ENCODE assay signal across 7 mouse cellular contexts in the genomic region with DNA sequence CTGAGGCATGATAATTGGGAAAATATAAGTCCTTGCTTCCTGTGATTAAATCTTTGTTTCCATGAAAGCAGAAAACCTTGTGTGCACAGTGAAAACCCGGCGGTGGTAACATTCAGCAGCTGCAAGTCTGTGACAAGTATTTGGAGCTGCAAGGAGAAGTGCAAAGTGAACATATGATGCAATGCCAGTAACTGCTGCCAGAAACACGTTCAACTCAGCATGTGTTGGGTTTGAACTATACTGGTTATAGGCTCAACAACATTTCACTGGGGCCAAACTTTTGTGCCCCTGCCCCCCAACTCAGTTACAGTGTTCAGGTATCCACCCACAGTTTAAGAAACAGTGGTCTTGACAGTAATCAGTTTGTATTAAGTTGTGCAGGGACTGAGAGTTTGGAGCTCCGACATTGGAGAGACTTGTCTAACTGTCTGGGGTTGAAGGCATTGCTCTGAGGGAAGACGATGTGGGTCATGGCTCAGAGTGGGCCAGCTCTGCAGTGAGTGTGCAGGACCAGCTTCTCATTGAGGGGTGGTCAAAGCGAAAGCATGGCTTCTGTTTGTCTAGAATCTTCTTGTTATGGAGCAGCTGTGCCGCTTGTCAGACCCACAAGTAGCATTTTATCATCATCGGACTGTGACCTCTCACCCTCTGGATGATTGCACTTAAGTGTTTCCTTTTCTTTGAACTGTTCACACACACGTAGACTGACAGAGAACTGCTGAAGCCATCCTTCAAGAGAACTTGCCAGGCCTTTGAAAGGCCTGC.
DNase-seq lines count a peak whose midpoint lies in the region; ATAC-seq and TF ChIP-seq lines count a peak whose summit lies in the region.

No protein-coding gene starts in this region.

- DNase-seq in liver, postnatal 0 days = no peak
- no peak for DNase-seq in retina, embryonic 14.5 days (ENCODE audit: low spot score)
- no peak for DNase-seq in kidney, adult 8-10 months

- TF ChIP-seq CTCF in liver, postnatal 0 days (IDR thresholded peaks at IDR 0.05; ENCODE audit: low read depth) = no peak
- no peak for TF ChIP-seq CTCF in intestine, postnatal 0 days (IDR thresholded peaks at IDR 0.05; ENCODE audit: low read depth)

- H3K9ac ChIP-seq in liver, embryonic 16.5 days (ENCODE audit: low read depth, low read length) = no peak overlapping the region
- H3K9ac ChIP-seq in liver, postnatal 0 days (replicated peaks) = no peak overlapping the region
- H3K9ac ChIP-seq in embryonic facial prominence, embryonic 15.5 days = no peak overlapping the region
- H3K9ac ChIP-seq in intestine, postnatal 0 days (ENCODE audit: low read depth, low read length) = no peak overlapping the region
- no peak overlapping the region for H3K9ac ChIP-seq in stomach, embryonic 15.5 days

- no peak overlapping the region for H3K4me2 ChIP-seq in liver, embryonic 16.5 days (ENCODE audit: low read depth, low read length)
- no peak overlapping the region for H3K4me2 ChIP-seq in liver, postnatal 0 days (ENCODE audit: low read depth, low read length)
- H3K4me2 ChIP-seq in embryonic facial prominence, embryonic 15.5 days (replicated peaks) = no peak overlapping the region
- no peak overlapping the region for H3K4me2 ChIP-seq in intestine, postnatal 0 days (replicated peaks; ENCODE audit: low read depth)
- H3K4me2 ChIP-seq in stomach, embryonic 15.5 days = no peak overlapping the region

- peaks cover 2% of the 10 kb centered on the region; the same call in 1 of the 2 replicates for H3K4me1 ChIP-seq in liver, embryonic 16.5 days (ENCODE audit: control insufficient read depth, low read depth, low read length)
- H3K4me1 ChIP-seq in liver, postnatal 0 days (ENCODE audit: insufficient read depth) = peaks cover 3% of the 10 kb centered on the region; the same call in 1 of the 2 replicates
- H3K4me1 ChIP-seq in embryonic facial prominence, embryonic 15.5 days = peaks cover 24% of the 10 kb centered on the region; the same call in 1 of the 2 replicates
- H3K4me1 ChIP-seq in intestine, postnatal 0 days (replicated peaks; ENCODE audit: control insufficient read depth, insufficient read depth, low read length) = 0 out of 2 replicates have a peak, but pooled peaks cover 8% of the 10 kb centered on the region
- H3K4me1 ChIP-seq in stomach, embryonic 15.5 days = peaks cover 17% of the 10 kb centered on the region

- 0 out of 2 replicates have a peak, but pooled peaks have one; percentile 16 for ATAC-seq in liver, embryonic 16.5 days (ENCODE audit: low read depth)
- ATAC-seq in liver, postnatal 0 days = no peak
- ATAC-seq in embryonic facial prominence, embryonic 15.5 days (ENCODE audit: insufficient number of reproducible peaks, low FRiP score, low TSS enrichment, low read depth) = no peak
- ATAC-seq in intestine, postnatal 0 days = peak; percentile 40; the same call in 1 of the 2 replicates
- ATAC-seq in stomach, embryonic 15.5 days (ENCODE audit: insufficient read depth, low FRiP score, low read depth) = 0 out of 2 replicates have a peak, but pooled peaks have one; percentile 21

- H3K27me3 ChIP-seq in liver, embryonic 16.5 days (ENCODE audit: control insufficient read depth, insufficient read depth, low read depth, low read length) = no peaks in the 10 kb centered on the region
- H3K27me3 ChIP-seq in liver, postnatal 0 days (ENCODE audit: insufficient read depth, low read length) = no peaks in the 10 kb centered on the region
- no peaks in the 10 kb centered on the region for H3K27me3 ChIP-seq in embryonic facial prominence, embryonic 15.5 days
- H3K27me3 ChIP-seq in intestine, postnatal 0 days (replicated peaks; ENCODE audit: control insufficient read depth, insufficient read depth, low read length) = no peaks in the 10 kb centered on the region
- no peaks in the 10 kb centered on the region for H3K27me3 ChIP-seq in stomach, embryonic 15.5 days (replicated peaks)

- no peaks in the 10 kb centered on the region for H3K9me3 ChIP-seq in liver, embryonic 16.5 days (replicated peaks; ENCODE audit: control insufficient read depth, low read length)
- no peaks in the 10 kb centered on the region for H3K9me3 ChIP-seq in liver, postnatal 0 days (ENCODE audit: low read length)
- H3K9me3 ChIP-seq in embryonic facial prominence, embryonic 15.5 days (replicated peaks) = no peaks in the 10 kb centered on the region
- H3K9me3 ChIP-seq in intestine, postnatal 0 days (ENCODE audit: control insufficient read depth) = no peaks in the 10 kb centered on the region
- H3K9me3 ChIP-seq in stomach, embryonic 15.5 days = no peaks in the 10 kb centered on the region

- H3K36me3 ChIP-seq in liver, embryonic 16.5 days (ENCODE audit: control insufficient read depth, insufficient read depth) = no peaks in the 10 kb centered on the region
- H3K36me3 ChIP-seq in liver, postnatal 0 days (replicated peaks; ENCODE audit: insufficient read depth, low read length) = no peaks in the 10 kb centered on the region
- no peaks in the 10 kb centered on the region for H3K36me3 ChIP-seq in embryonic facial prominence, embryonic 15.5 days
- no peaks in the 10 kb centered on the region for H3K36me3 ChIP-seq in intestine, postnatal 0 days (ENCODE audit: control insufficient read depth, insufficient read depth)
- H3K36me3 ChIP-seq in stomach, embryonic 15.5 days = no peaks in the 10 kb centered on the region

- no peak overlapping the region for H3K27ac ChIP-seq in liver, embryonic 16.5 days (ENCODE audit: low read length)
- no peak overlapping the region for H3K27ac ChIP-seq in liver, postnatal 0 days (ENCODE audit: low read depth)
- peak overlapping the region; percentile 75 for H3K27ac ChIP-seq in embryonic facial prominence, embryonic 15.5 days (replicated peaks)
- H3K27ac ChIP-seq in intestine, postnatal 0 days (ENCODE audit: low read depth, low read length) = no peak overlapping the region; the same call in 1 of the 2 replicates
- peak overlapping the region; percentile 79 for H3K27ac ChIP-seq in stomach, embryonic 15.5 days

- WGBS in liver, embryonic 16.5 days (ENCODE audit: insufficient replicate concordance) = 54% methylated on average over 9 of the region's 9 CpGs
- 57% methylated on average over 9 of the region's 9 CpGs for WGBS in liver, postnatal 0 days (ENCODE audit: insufficient replicate concordance)
- 28% methylated on average over 9 of the region's 9 CpGs for WGBS in embryonic facial prominence, embryonic 15.5 days
- 31% methylated on average over 9 of the region's 9 CpGs for WGBS in intestine, postnatal 0 days
- 34% methylated on average over 9 of the region's 9 CpGs for WGBS in stomach, embryonic 15.5 days

- no peak for TF ChIP-seq EP300 in liver, postnatal 0 days (IDR thresholded peaks at IDR 0.05; ENCODE audit: low read depth)

- no peak overlapping the region for H3K4me3 ChIP-seq in liver, embryonic 16.5 days (ENCODE audit: low read depth, low read length)
- H3K4me3 ChIP-seq in liver, postnatal 0 days (ENCODE audit: low read depth, low read length) = no peak overlapping the region
- no peak overlapping the region for H3K4me3 ChIP-seq in embryonic facial prominence, embryonic 15.5 days (replicated peaks)
- no peak overlapping the region for H3K4me3 ChIP-seq in intestine, postnatal 0 days (ENCODE audit: low read depth, low read length)
- no peak overlapping the region for H3K4me3 ChIP-seq in stomach, embryonic 15.5 days (replicated peaks)

Comparison
In these comparisons a context has a peak if more than half of its experiments do, and no peak if none do; other contexts are left out.
1. ATAC-seq: peak in liver, embryonic 16.5 days (single experiment), intestine, postnatal 0 days (single experiment) and stomach, embryonic 15.5 days (single experiment); none in liver, postnatal 0 days (single experiment) and embryonic facial prominence, embryonic 15.5 days (single experiment).
2. H3K27ac ChIP-seq: peak in embryonic facial prominence, embryonic 15.5 days (single experiment) and stomach, embryonic 15.5 days (single experiment); none in liver, embryonic 16.5 days (single experiment), liver, postnatal 0 days (single experiment) and intestine, postnatal 0 days (single experiment).